19 mouse cellular contexts compared by ENCODE assay signal in the genomic region with DNA sequence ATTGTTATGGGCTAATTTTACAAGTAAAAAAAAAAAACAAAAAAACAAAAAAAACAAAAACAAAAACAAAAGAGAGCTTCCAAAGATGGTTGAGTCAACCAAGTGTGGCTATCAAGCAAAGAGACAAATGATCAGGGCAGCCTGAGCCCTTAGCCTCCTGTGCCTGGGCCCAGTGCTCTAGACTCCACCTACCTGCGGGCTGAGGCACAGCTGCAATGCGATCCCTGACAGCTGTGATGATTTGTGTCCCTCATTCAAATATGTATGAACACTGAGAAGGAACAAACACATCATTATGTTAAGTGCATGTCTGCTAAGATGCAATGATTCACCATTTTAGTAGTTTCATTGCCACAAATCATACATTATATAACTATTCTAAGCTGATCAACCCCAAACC.
DNase-seq lines count a peak whose midpoint lies in the region; ATAC-seq and TF ChIP-seq lines count a peak whose summit lies in the region.
"Had no signal": no experiment of that assay in that cellular context is flagged by ENCODE, and none has a peak within 500 bp of the region (broad histone marks: within the 10 kb centered on the region; RNA-seq: fewer than 3 reads in every experiment).

No protein-coding gene starts in this region.

- H3K4me1 ChIP-seq in intestine, postnatal 0 days (replicated peaks; ENCODE audit: control insufficient read depth, insufficient read depth, low read length), result no peaks in the 10 kb centered on the region
- no peaks in the 10 kb centered on the region for H3K4me1 ChIP-seq in intestine, embryonic 15.5 days (replicated peaks)
- no peaks in the 10 kb centered on the region for H3K4me1 ChIP-seq in spleen, adult 2 months (ENCODE audit: control insufficient read depth, insufficient read depth, insufficient read length)
- H3K4me1 ChIP-seq: forebrain, embryonic 10.5 days; heart, embryonic 10.5 days; hindbrain, embryonic 13.5 days; lung, embryonic 15.5 days; midbrain, embryonic 13.5 days had no signal

- no peak for TF ChIP-seq POLR2A in spleen, adult 2 months (IDR thresholded peaks at IDR 0.05; ENCODE audit: low read depth, low read length)

- no peak overlapping the region for H3K4me3 ChIP-seq in intestine, postnatal 0 days (ENCODE audit: low read depth, low read length)
- H3K4me3 ChIP-seq in intestine, embryonic 15.5 days (replicated peaks), result no peak overlapping the region
- H3K4me3 ChIP-seq in spleen, adult 2 months (ENCODE audit: extremely low read depth, insufficient read depth, insufficient read length), result no peak overlapping the region
- H3K4me3 ChIP-seq: forebrain, embryonic 10.5 days; heart, embryonic 10.5 days; hindbrain, embryonic 13.5 days; lung, embryonic 15.5 days; midbrain, embryonic 13.5 days had no signal

- H3K36me3 ChIP-seq in intestine, postnatal 0 days (ENCODE audit: control insufficient read depth, insufficient read depth), result no peaks in the 10 kb centered on the region
- no peaks in the 10 kb centered on the region for H3K36me3 ChIP-seq in intestine, embryonic 15.5 days
- no peaks in the 10 kb centered on the region for H3K36me3 ChIP-seq in spleen, adult 2 months (ENCODE audit: control insufficient read depth, insufficient read depth, low read length)
- H3K36me3 ChIP-seq: forebrain, embryonic 10.5 days; heart, embryonic 10.5 days; hindbrain, embryonic 13.5 days; lung, embryonic 15.5 days; midbrain, embryonic 13.5 days had no signal

- ATAC-seq in intestine, postnatal 0 days, result no peak
- no peak for ATAC-seq in intestine, embryonic 15.5 days
- peak; percentile 68 for ATAC-seq in common myeloid progenitor, adult 5-6 weeks (replicated peaks; ENCODE audit: low read depth, poor library complexity, severe bottlenecking)
- ATAC-seq: CD4-positive, CD25-positive, alpha-beta regulatory T cell, adult 4 months; midbrain, embryonic 13.5 days had no signal

- no peaks in the 10 kb centered on the region for H3K9me3 ChIP-seq in intestine, postnatal 0 days (ENCODE audit: control insufficient read depth)
- H3K9me3 ChIP-seq in intestine, embryonic 15.5 days, result no peaks in the 10 kb centered on the region
- H3K9me3 ChIP-seq: forebrain, embryonic 10.5 days; heart, embryonic 10.5 days; hindbrain, embryonic 13.5 days; lung, embryonic 15.5 days; midbrain, embryonic 13.5 days had no signal

- no peak overlapping the region for H3K4me2 ChIP-seq in intestine, postnatal 0 days (replicated peaks; ENCODE audit: low read depth)
- no peak overlapping the region for H3K4me2 ChIP-seq in intestine, embryonic 15.5 days (replicated peaks)
- H3K4me2 ChIP-seq: hindbrain, embryonic 13.5 days; lung, embryonic 15.5 days; midbrain, embryonic 13.5 days had no signal

- intact Hi-C loops in gastrocnemius, postnatal 14 days (cut with DNase I; ENCODE audit: low total_unique reads), result no loop called here

- H3K27ac ChIP-seq in intestine, postnatal 0 days (ENCODE audit: low read depth, low read length), result no peak overlapping the region
- no peak overlapping the region for H3K27ac ChIP-seq in intestine, embryonic 15.5 days
- H3K27ac ChIP-seq in spleen, adult 2 months (ENCODE audit: insufficient read depth, low read length), result no peak overlapping the region
- H3K27ac ChIP-seq: forebrain, embryonic 10.5 days; heart, embryonic 10.5 days; hindbrain, embryonic 13.5 days; lung, embryonic 15.5 days; midbrain, embryonic 13.5 days had no signal

- DNase-seq in spleen, adult 2 months (ENCODE audit: low read depth in 1 of 2, low spot score in 2 of 2), result no peak
- no peak for DNase-seq in spleen, adult 12 weeks (ENCODE audit: low spot score)
- no peak for DNase-seq in retina, postnatal 1 day
- DNase-seq in cerebellum, adult 11 months, result no peak
- no peak for DNase-seq in gastrocnemius, postnatal 14 days
- DNase-seq: cerebellum, adult 2 months; kidney, adult 9 months; layer of hippocampus, adult 9-11 months; left cerebral cortex, postnatal 4 days; right cerebral cortex, adult 18-20 months had no signal

- H3K9ac ChIP-seq in intestine, postnatal 0 days (ENCODE audit: low read depth, low read length), result no peak overlapping the region
- H3K9ac ChIP-seq in intestine, embryonic 15.5 days, result no peak overlapping the region
- H3K9ac ChIP-seq: hindbrain, embryonic 13.5 days; lung, embryonic 15.5 days; midbrain, embryonic 13.5 days had no signal

- WGBS in intestine, postnatal 0 days, result 57% methylated on average over 2 of the region's 2 CpGs
- 63% methylated on average over 2 of the region's 2 CpGs for WGBS in intestine, embryonic 15.5 days
- WGBS in spleen, adult 2 months, result 41% methylated on average over 2 of the region's 2 CpGs

- peak; percentile 48 for TF ChIP-seq CTCF in intestine, postnatal 0 days (IDR thresholded peaks at IDR 0.05; ENCODE audit: low read depth)
- peak; percentile 26; the same call in 1 of the 2 replicates for TF ChIP-seq CTCF in spleen, adult 2 months (IDR thresholded peaks at IDR 0.05; ENCODE audit: extremely low read depth, insufficient read depth, insufficient read length, insufficient replicate concordance)

- H3K27me3 ChIP-seq in intestine, postnatal 0 days (replicated peaks; ENCODE audit: control insufficient read depth, insufficient read depth, low read length), result no peaks in the 10 kb centered on the region
- H3K27me3 ChIP-seq in intestine, embryonic 15.5 days (replicated peaks), result no peaks in the 10 kb centered on the region
- H3K27me3 ChIP-seq in spleen, adult 2 months (ENCODE audit: control insufficient read depth, insufficient read depth, low read length), result no peaks in the 10 kb centered on the region
- H3K27me3 ChIP-seq: hindbrain, embryonic 13.5 days; lung, embryonic 15.5 days; midbrain, embryonic 13.5 days had no signal
